Mouse (Mus musculus) lung, adult 2 months (tissue): ENCODE measurements at regions not wholly inside any gene's neighbourhood (a gene's known extent, or its start where the extent isn't known, plus 50 kb on each side); places are given as distances from the start of the nearest gene placed in this dataset.

Source experiments
- CTCF ChIP-seq: fragments of 200-500 bp; IDR thresholded peaks from 2 replicates; pipeline ENCODE4 v1.5.1; 2011; ENCODE audit warnings: mild to moderate bottlenecking, low read length, control low read depth; ENCODE audit not compliant: insufficient read depth
- POLR2A ChIP-seq: fragments of 200-500 bp; IDR thresholded peaks from 2 replicates; pipeline ENCODE4 v1.6.1; 2011; ENCODE audit warnings: low read depth, mild to moderate bottlenecking, control low read depth, low read length, borderline replicate concordance; ENCODE audit errors: extremely low read depth

GRCm38 (mm10) chr1:55891894-55892293 is 486.2 kb downstream of the Plcl1 start:
- TF ChIP-seq CTCF (no peak), POLR2A (no peak)
